Mouse (Mus musculus): ENCODE data around the gene Tspan32.

- TF ChIP-seq CTCF (IDR thresholded peaks at IDR 0.05; ENCODE audit: low read depth, low read length) (no peak), POLR2AphosphoS5 (IDR thresholded peaks at IDR 0.05; ENCODE audit: insufficient replicate concordance, low read depth, low read length) (0 out of 2 replicates have a peak, but pooled peaks have one; percentile 35), GATA1 (IDR thresholded peaks at IDR 0.05; ENCODE audit: borderline replicate concordance, low read length) (no peak), GATA2 (IDR thresholded peaks at IDR 0.05; ENCODE audit: borderline replicate concordance, low read depth, low read length) (no peak)
These were observed 7.5 kb downstream of the Tspan32 start for GRCm38 (mm10) chr7:143012230-143012875.
